Mouse (Mus musculus) embryonic facial prominence, embryonic 15.5 days (tissue): ENCODE results near the gene Exoc4. TPM values are rescaled to one million over a fixed set of nuclear protein-coding genes. Genes with fewer than 3 reads are reported as not detected.

Experiments used
- ATAC-seq: fragments of 200-750 bp; cut with Nextera tagmentation; 2 replicates; pipeline ENCODE4 v1.8.0; 2017; ENCODE audit warnings: low read depth, moderate TSS enrichment; ENCODE audit not compliant: insufficient number of reproducible peaks, low FRiP score, low TSS enrichment
- H3K27ac ChIP-seq: fragments of 300-500 bp; sonication (generic); replicated peaks from 2 replicates; pipeline ENCODE4 v1.5.1; 2015; ENCODE audit warnings: mild to moderate bottlenecking, inconsistent platforms
- H3K27me3 ChIP-seq: fragments of 300-500 bp; sonication (generic); 2 replicates; pipeline ENCODE4 v1.6.1; 2015; ENCODE audit warnings: inconsistent platforms
- H3K36me3 ChIP-seq: fragments of 300-500 bp; sonication (generic); 2 replicates; pipeline ENCODE4 v1.6.1; 2015; ENCODE audit warnings: mild to moderate bottlenecking, inconsistent platforms
- H3K4me1 ChIP-seq: fragments of 300-500 bp; sonication (generic); 2 replicates; pipeline ENCODE4 v1.6.1; 2015; ENCODE audit warnings: inconsistent platforms
- H3K4me2 ChIP-seq: fragments of 300-500 bp; sonication (generic); replicated peaks from 2 replicates; pipeline ENCODE4 v1.6.1; 2015; ENCODE audit warnings: mild to moderate bottlenecking, inconsistent platforms
- H3K4me3 ChIP-seq: fragments of 300-500 bp; sonication (generic); replicated peaks from 2 replicates; pipeline ENCODE4 v1.5.1; 2015; ENCODE audit warnings: mild to moderate bottlenecking, inconsistent platforms
- H3K9ac ChIP-seq: fragments of 300-500 bp; sonication (generic); 2 replicates; pipeline ENCODE4 v1.6.1; 2015; ENCODE audit warnings: inconsistent platforms
- H3K9me3 ChIP-seq: fragments of 300-500 bp; sonication (generic); replicated peaks from 2 replicates; pipeline ENCODE4 v1.6.1; 2016; ENCODE audit warnings: inconsistent platforms
- WGBS: fragments of 180-500 bp; shearing (Covaris S2); methylation state at CpG from one replicate; pipeline ENCODE4 v1.1.7; 2015; 5-methylcytosine and 5-hydroxymethylcytosine counted together
- polyA plus RNA-seq: library from polyadenylated mRNA; unstranded; fragments of >200 nt; fragmentation: Nextera tagmentation; extraction: Ambion mirVana; gene quantifications from 2 replicates; pipeline ENCODE4 v1.2.1, GENCODE M21; 2015

The Exoc4 gene
- polyA plus RNA-seq, 1 experiment from 2014 or later: 36.7 TPM

DNA sequence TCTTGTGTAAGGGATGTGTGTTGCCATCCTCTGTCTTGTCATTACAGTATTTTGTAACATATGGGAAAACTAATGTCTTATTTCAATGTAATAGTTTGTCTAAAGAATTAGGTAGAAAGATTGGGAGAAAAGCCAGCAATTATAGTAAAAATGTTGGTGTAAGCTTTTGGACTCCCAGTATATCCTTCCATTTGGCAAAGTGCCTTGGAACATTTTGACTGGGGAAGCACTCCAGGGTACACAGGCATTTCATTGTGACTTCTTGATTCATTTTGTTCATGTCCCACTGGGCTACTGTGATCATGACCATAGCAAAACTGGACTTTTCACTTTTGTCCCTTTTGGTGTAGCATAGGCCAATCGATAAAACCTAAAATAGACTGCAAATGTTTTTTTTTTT is 61.6 kb downstream of the Exoc4 start:
- Histone ChIP-seq H3K36me3 (0 out of 2 replicates have a peak, but pooled peaks cover 6% of the 10 kb centered on the region), H3K4me2 (no peak overlapping the region), H3K4me3 (no peak overlapping the region), H3K4me1 (no peaks in the 10 kb centered on the region), H3K27ac (no peak overlapping the region), H3K27me3 (no peaks in the 10 kb centered on the region), H3K9ac (no peak overlapping the region), H3K9me3 (no peaks in the 10 kb centered on the region)
- 97% methylated on average over 1 of the region's 1 CpGs for WGBS
- no peak for ATAC-seq

DNA sequence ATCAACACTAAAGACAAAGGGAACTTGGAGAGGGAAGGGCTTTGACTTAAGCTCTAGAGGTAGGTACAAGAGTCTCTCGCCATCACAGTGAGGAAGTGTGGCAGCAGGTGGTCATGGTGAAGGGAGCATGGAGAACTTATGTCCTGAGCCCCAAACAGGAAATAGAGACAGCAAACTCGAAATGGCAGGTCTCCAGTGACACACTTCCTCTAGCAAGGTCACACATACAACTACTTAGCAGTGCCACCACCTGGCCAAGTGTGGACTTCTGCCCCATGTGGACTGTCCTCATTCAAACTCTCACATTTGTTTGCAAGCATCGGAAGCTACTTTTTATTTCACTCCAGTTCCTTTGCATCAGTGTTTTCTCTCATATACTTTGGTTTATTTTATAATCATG is 74.0 kb downstream of the Exoc4 start:
- Histone ChIP-seq H3K9ac (no peak overlapping the region), H3K27ac (no peak overlapping the region), H3K36me3 (no peaks in the 10 kb centered on the region), H3K9me3 (no peaks in the 10 kb centered on the region), H3K4me1 (no peaks in the 10 kb centered on the region), H3K27me3 (no peaks in the 10 kb centered on the region), H3K4me3 (no peak overlapping the region), H3K4me2 (no peak overlapping the region)
- 75% methylated on average over 3 of the region's 3 CpGs for WGBS
- no peak for ATAC-seq

DNA sequence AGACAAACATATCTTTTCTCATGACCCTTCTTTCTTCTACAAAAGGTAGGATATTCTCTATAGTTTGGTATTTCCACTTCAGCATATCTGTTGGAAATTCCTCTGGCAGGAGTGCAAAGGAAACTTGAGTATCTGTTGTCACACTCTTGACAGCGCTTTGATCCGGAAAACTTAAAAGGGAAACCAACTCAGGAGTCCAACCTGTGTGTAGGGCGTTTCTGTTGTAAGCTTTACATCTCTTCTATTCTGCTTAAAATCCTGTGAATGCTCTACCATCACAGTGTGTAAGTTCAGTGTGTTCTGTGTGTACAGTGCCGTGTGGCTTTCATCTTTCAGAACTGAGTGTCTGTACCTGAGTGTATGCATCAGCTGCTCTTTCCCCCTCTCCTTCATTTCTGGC is 74.5 kb downstream of the Exoc4 start:
- Histone ChIP-seq H3K4me3 (no peak overlapping the region), H3K4me1 (no peaks in the 10 kb centered on the region), H3K27me3 (no peaks in the 10 kb centered on the region), H3K9ac (no peak overlapping the region), H3K9me3 (no peaks in the 10 kb centered on the region), H3K4me2 (no peak overlapping the region), H3K36me3 (no peaks in the 10 kb centered on the region), H3K27ac (no peak overlapping the region)
- WGBS: 62% methylated on average over 4 of the region's 4 CpGs
- ATAC-seq: no peak

DNA sequence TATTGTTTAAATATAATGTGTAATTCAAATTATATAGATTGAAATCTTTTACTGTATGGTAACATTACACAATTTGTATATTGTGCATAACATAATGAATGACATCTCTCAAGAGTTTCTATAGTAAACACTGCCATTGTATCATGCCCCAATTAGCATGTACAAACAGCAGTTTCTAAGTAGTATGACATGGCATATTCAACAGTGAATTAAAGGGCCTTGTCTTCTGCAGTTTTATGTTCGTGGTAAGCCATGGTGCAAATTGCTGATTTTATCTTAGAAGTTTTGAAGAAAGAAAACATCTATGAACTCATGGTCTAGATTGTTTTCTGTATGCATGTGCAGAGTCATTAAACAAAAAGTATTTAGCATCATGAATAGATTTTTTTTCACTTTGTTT is 79.4 kb downstream of the Exoc4 start:
- Histone ChIP-seq H3K27me3 (no peaks in the 10 kb centered on the region), H3K9me3 (no peaks in the 10 kb centered on the region), H3K4me1 (no peaks in the 10 kb centered on the region), H3K9ac (no peak overlapping the region), H3K4me3 (no peak overlapping the region), H3K36me3 (no peaks in the 10 kb centered on the region), H3K27ac (no peak overlapping the region), H3K4me2 (no peak overlapping the region)
- 68% methylated on average over 1 of the region's 1 CpGs for WGBS
- no peak for ATAC-seq

DNA sequence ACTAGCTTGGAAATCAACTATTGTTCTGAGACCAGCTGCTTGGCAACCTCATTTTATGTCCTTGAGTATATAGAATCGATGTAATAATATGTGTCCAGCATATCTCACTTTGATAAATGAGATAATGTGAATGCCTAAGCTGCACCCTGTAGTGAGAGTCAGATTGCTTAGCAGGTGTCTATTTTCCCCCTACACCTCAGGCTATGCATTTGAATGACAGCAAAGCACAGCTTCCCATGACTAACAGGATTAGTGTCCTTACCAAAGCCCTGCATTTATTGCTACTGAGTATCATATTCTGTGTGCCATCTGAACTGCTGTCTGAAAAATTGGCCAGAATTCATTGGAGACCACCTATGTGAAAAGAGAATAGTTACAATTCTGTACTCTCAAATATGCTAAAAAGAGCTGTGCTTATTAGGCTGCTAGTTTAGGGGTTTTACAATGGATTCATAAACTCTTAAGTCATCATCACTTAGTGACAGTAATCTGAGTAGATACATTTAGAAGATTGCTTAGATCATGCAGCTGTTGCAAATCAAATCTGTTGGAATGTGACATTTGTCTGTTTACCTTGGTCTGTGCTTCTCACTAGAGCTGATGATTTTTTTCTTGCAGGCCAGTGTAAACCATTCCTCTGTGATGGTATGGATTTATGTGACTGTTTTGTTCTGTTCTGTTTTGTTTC is 98.3 kb downstream of the Exoc4 start:
- H3K4me1 ChIP-seq: no peaks in the 10 kb centered on the region
- no peaks in the 10 kb centered on the region for H3K27me3 ChIP-seq
- no peak overlapping the region for H3K27ac ChIP-seq
- ATAC-seq: no peak
- H3K4me2 ChIP-seq: no peak overlapping the region
- H3K9me3 ChIP-seq: no peaks in the 10 kb centered on the region
- WGBS: 56% methylated on average over 1 of the region's 1 CpGs
- H3K4me3 ChIP-seq: no peak overlapping the region
- no peak overlapping the region for H3K9ac ChIP-seq
- H3K36me3 ChIP-seq: no peaks in the 10 kb centered on the region

DNA sequence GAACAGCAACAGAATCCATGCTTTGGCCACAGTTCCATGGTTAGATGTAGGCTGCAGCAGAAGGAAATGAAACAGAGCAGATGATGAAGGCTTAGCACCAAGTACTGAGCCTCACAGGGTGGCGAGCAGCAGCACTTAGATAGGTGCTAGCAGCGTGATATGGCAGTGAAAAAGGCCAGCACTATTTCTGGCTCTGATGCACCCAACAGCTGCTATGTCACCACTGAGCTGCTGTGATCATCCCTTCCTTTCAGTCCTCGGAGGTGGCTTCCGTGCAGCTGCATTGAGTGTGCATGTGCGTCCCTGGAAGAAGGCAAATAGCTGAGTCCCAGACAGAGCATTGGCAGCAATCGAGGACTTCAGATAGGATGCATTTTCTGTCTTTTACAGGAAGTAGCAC is 112.7 kb downstream of the Exoc4 start:
- no peaks in the 10 kb centered on the region for H3K9me3 ChIP-seq
- H3K4me2 ChIP-seq: no peak overlapping the region
- H3K27ac ChIP-seq: no peak overlapping the region
- 83% methylated on average over 6 of the region's 6 CpGs for WGBS
- H3K4me3 ChIP-seq: no peak overlapping the region
- no peaks in the 10 kb centered on the region for H3K4me1 ChIP-seq
- no peaks in the 10 kb centered on the region for H3K27me3 ChIP-seq
- no peak for ATAC-seq
- H3K9ac ChIP-seq: no peak overlapping the region
- H3K36me3 ChIP-seq: no peaks in the 10 kb centered on the region

DNA sequence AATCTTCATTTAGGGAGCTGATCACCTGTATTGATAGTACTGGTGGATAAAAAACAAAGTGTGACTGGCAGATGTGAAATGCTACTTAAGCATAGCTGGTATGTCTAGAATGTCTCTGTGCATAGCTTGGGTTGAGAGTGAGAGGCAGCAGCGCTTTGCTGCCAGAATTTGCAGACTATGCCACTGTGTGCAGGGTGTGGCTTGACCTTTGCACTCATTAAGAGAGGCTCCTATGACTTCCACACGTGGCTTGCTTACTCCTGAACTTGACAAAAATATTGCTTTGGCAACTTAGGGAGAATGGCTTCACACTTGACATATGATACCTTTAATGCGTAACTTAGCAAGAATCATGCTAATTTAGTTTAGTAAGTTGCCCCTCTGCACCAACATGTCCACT is 131.6 kb downstream of the Exoc4 start:
- Histone ChIP-seq H3K4me1 (no peaks in the 10 kb centered on the region), H3K4me3 (no peak overlapping the region), H3K4me2 (no peak overlapping the region), H3K27ac (no peak overlapping the region), H3K27me3 (no peaks in the 10 kb centered on the region), H3K9ac (no peak overlapping the region), H3K9me3 (no peaks in the 10 kb centered on the region), H3K36me3 (no peaks in the 10 kb centered on the region)
- 52% methylated on average over 3 of the region's 3 CpGs for WGBS
- no peak for ATAC-seq

DNA sequence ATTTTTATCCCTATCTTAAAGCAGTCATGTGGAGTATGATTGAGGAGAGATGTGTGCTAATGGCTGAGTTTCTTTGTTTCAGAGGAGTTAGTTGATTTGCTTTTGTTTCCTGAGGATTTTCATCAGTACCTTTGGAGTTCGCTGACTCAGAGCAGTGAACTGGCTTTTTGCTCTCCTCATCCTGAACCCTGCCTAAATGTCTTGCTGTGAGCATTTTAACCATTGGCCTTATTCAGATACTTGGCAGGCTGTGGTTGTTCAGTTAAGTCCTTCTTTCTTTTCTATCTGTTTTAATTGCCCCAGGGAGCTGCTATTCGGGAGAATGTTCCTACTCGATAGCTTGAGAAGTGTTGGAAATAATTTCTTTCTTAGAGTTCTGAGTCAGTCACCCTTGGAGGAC is 133.3 kb downstream of the Exoc4 start:
- Histone ChIP-seq H3K9me3 (no peaks in the 10 kb centered on the region), H3K36me3 (no peaks in the 10 kb centered on the region), H3K4me3 (no peak overlapping the region), H3K4me2 (no peak overlapping the region), H3K9ac (no peak overlapping the region), H3K27ac (no peak overlapping the region), H3K4me1 (no peaks in the 10 kb centered on the region), H3K27me3 (no peaks in the 10 kb centered on the region)
- 55% methylated on average over 3 of the region's 3 CpGs for WGBS
- ATAC-seq: no peak

DNA sequence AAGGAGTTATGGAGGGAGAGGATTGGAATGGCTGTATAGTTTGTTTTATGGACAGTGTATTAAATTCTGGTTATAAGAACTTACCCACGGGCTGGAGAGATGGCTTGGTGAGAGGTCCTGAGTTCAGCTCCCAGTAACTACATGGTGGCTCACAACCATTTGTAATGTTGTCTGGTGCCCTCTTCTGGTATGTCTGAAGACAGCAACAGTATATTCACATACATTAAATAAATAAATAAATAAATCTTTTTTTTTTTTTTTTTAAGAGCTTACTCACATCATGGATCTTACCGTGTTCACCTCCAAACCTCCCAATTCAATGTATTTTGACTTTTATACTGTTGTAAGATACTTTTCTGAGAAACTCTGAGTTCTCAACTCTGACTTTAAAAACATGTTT is 143.1 kb downstream of the Exoc4 start:
- Histone ChIP-seq H3K4me1 (no peaks in the 10 kb centered on the region), H3K9ac (no peak overlapping the region), H3K4me2 (no peak overlapping the region), H3K9me3 (no peaks in the 10 kb centered on the region), H3K27ac (no peak overlapping the region), H3K27me3 (no peaks in the 10 kb centered on the region), H3K36me3 (no peaks in the 10 kb centered on the region), H3K4me3 (no peak overlapping the region)
- ATAC-seq: no peak
- 89% methylated on average over 2 of the region's 2 CpGs for WGBS

DNA sequence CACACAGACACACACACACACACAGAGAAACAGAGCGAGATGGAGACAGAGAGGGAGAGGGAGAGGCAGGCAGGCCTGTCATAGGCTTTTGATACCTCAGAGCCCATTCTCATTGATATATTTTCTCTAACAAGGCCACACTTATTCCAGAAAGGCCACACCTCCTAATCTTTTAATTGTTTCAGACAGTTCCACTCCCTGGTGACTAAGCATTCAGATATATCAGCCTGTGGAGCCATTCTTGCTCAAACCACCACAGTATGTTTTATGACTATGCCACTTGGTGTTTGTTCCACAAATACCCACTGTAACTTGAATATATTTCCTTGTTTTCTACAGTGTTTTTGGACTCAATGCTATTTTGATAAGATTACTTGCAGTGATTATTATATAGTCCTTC is 150.6 kb downstream of the Exoc4 start:
- no peak for ATAC-seq
- H3K27me3 ChIP-seq: no peaks in the 10 kb centered on the region
- H3K9me3 ChIP-seq: no peaks in the 10 kb centered on the region
- H3K4me1 ChIP-seq: no peaks in the 10 kb centered on the region
- H3K9ac ChIP-seq: no peak overlapping the region
- H3K27ac ChIP-seq: no peak overlapping the region
- H3K4me3 ChIP-seq: no peak overlapping the region
- H3K36me3 ChIP-seq: no peaks in the 10 kb centered on the region
- 60% methylated on average over 1 of the region's 1 CpGs for WGBS
- no peak overlapping the region for H3K4me2 ChIP-seq

DNA sequence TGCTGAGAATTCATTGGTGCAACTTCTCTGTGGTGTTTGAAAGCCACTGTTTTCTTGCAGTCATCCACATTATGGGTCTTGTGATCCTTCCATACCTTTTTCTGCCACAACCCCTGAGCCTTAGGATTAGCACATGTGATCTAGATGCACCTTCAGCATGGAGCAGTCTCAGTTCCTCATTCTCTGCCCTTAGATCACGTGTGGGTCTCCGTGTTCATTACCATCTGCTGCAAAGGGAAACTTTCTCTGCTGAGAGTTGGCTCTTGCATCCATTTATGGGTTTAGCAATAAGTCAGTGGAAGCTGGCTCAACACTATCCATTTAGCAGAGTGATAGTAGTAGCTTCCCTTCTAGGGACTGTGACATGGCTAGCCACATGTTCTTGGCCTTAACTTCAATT is 152.3 kb downstream of the Exoc4 start:
- no peak overlapping the region for H3K27ac ChIP-seq
- no peak overlapping the region for H3K4me2 ChIP-seq
- ATAC-seq: no peak
- H3K36me3 ChIP-seq: no peaks in the 10 kb centered on the region
- no peaks in the 10 kb centered on the region for H3K4me1 ChIP-seq
- 92% methylated on average over 2 of the region's 2 CpGs for WGBS
- H3K27me3 ChIP-seq: no peaks in the 10 kb centered on the region
- no peak overlapping the region for H3K4me3 ChIP-seq
- H3K9me3 ChIP-seq: no peaks in the 10 kb centered on the region
- no peak overlapping the region for H3K9ac ChIP-seq

DNA sequence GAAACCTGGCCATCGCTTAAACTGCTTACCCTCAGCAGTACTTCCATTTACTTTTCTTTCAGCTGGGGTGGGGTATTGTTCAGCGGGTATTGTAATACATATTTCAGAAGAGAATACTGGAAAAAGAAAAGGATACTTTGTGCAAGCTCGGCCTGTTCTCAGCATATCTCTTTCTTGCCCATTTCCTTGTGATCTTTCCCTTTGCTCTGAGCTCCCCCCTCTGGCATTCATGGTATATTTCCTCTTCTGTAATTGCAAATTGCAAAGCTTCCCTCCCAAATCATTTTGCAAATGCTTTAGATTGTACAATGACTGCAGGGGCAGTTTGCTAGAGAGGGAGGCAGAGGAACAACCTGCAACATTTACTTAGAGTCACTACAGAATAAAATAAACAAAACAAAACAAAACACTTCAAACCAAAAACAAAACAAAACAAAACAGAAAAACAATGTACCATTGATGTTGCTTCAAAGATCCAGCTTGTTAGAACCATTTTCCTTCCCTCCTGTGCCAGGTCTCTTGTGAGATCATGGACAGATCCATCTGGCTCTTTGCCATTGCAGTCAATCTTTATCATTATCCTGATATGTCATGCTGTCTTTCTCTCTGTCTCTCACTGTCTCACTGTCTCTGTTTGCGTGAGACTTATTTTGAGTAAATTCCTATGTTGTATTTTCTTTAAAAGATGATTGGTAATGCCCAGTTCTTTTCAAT is 156.8 kb downstream of the Exoc4 start:
- no peak for ATAC-seq

More for the DNA sequence above, 156.8 kb downstream of the Exoc4 start:
- Histone ChIP-seq H3K9ac (no peak overlapping the region), H3K27ac (no peak overlapping the region), H3K9me3 (no peaks in the 10 kb centered on the region), H3K4me2 (no peak overlapping the region), H3K4me3 (no peak overlapping the region), H3K27me3 (no peaks in the 10 kb centered on the region), H3K4me1 (no peaks in the 10 kb centered on the region), H3K36me3 (no peaks in the 10 kb centered on the region)
- 56% methylated on average over 4 of the region's 4 CpGs for WGBS
